Mouse (Mus musculus) heart, adult 9 months (tissue): ENCODE measurements around the gene Clmp.
A peak's percentile ranks its signal among the peaks of the same experiment; 100 is the strongest.

Experiments used
- DNase-seq, 2 experiments: peaks; one replicate each; pipeline ENCODE4 v3.0.0; 2022; ENCODE audit warnings: low spot score in 2 of 2

The Clmp gene

GRCm38 (mm10) chr9:40685801-40686420 is at the start of gene Clmp:
Gene Clmp (plus strand): TSS chr9:40685962.
- no peak for DNase-seq

- DNase-seq: peak in 1 of 2 experiments; percentile 64
Observed at GRCm38 (mm10) chr9:40636054-40636453, 49.7 kb upstream of the Clmp start.

GRCm38 (mm10) chr9:40637705-40638393 is 47.9 kb upstream of the Clmp start:
- no peak for DNase-seq

- DNase-seq: no peak
Observed at GRCm38 (mm10) chr9:40638394-40639049, 47.2 kb upstream of the Clmp start.

- peak; percentile 47 to 63 for DNase-seq
Observed at GRCm38 (mm10) chr9:40639536-40640187, 46.1 kb upstream of the Clmp start.

GRCm38 (mm10) chr9:40641318-40641717 is 44.4 kb upstream of the Clmp start:
- DNase-seq: no peak

- no peak for DNase-seq
Observed at GRCm38 (mm10) chr9:40642470-40643220, 43.1 kb upstream of the Clmp start.

GRCm38 (mm10) chr9:40649444-40649843 is 36.3 kb upstream of the Clmp start:
- DNase-seq: no peak

- no peak for DNase-seq
Observed at GRCm38 (mm10) chr9:40649983-40650382, 35.8 kb upstream of the Clmp start.

- peak; percentile 54 to 58 for DNase-seq
Observed at GRCm38 (mm10) chr9:40651239-40651859, 34.4 kb upstream of the Clmp start.

GRCm38 (mm10) chr9:40652757-40653156 is 33.0 kb upstream of the Clmp start:
- DNase-seq: no peak

- DNase-seq: no peak
Observed at GRCm38 (mm10) chr9:40666190-40666803, 19.5 kb upstream of the Clmp start.

GRCm38 (mm10) chr9:40670313-40670712 is 15.4 kb upstream of the Clmp start, which contains the start of gene Gm21915:
Gene Gm21915 (plus strand): TSS chr9:40670613.
- DNase-seq: no peak

GRCm38 (mm10) chr9:40671323-40671930 is 14.3 kb upstream of the Clmp start:
- no peak for DNase-seq

- DNase-seq: peak in 1 of 2 experiments; percentile 18
Observed at GRCm38 (mm10) chr9:40675203-40675958, 10.4 kb upstream of the Clmp start.

GRCm38 (mm10) chr9:40678653-40679052 is 7.1 kb upstream of the Clmp start:
- no peak for DNase-seq

GRCm38 (mm10) chr9:40686421-40686899 is 698 bp downstream of the Clmp start:
- DNase-seq: no peak

GRCm38 (mm10) chr9:40687053-40687452 is 1.3 kb downstream of the Clmp start:
- no peak for DNase-seq

GRCm38 (mm10) chr9:40687553-40687952 is 1.8 kb downstream of the Clmp start:
- no peak for DNase-seq
